Mouse (Mus musculus): ENCODE results near the gene Actl10.

DNA sequence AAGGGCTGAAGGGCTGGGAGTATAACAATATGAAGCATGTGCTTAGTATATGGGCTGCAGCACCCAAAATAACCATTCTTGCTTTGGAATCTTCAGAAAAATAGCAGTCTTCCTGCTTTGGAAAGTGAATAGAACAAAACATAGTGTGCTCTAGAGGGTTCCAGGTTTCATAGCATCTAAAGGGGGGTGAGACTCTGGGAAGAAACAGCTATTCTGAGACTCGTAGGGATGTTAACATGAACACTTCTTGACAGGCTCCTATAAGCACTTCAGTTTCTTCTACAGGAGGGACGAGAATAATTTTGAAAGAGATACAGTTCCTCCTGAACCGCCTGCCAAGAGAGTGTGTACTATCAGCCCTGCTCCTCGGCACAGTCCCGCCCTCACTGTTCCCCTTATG, 34.2 kb upstream of the Actl10 start:
- TF ChIP-seq EP300 (IDR thresholded peaks at IDR 0.05; ENCODE audit: low read depth in 1 of 2, low read length in 2 of 2) = no peak
- TF ChIP-seq NRF1 (IDR thresholded peaks at IDR 0.05; ENCODE audit: insufficient read depth, low read depth, low read length, poor library complexity, severe bottlenecking) = no peak
- no peak for TF ChIP-seq USF1 (IDR thresholded peaks at IDR 0.05; ENCODE audit: low read depth, low read length)
- no peak for TF ChIP-seq POLR2AphosphoS2 (IDR thresholded peaks at IDR 0.05; ENCODE audit: low read length)
- TF ChIP-seq POLR2A (IDR thresholded peaks at IDR 0.05; ENCODE audit: control insufficient read depth in 1 of 2, insufficient read depth in 1 of 2, low read depth in 1 of 2, low read length in 2 of 2, poor library complexity in 1 of 2) = no peak
- TF ChIP-seq SMC3 (IDR thresholded peaks at IDR 0.05; ENCODE audit: low read depth, low read length) = no peak
- no peak for TF ChIP-seq RCOR1 (IDR thresholded peaks at IDR 0.05; ENCODE audit: low read depth, low read length)
- no peak for TF ChIP-seq CHD1 (IDR thresholded peaks at IDR 0.05; ENCODE audit: low read depth, low read length)

Data from MEL (cell line).